Mouse (Mus musculus): ENCODE measurements at regions not wholly inside any gene's neighbourhood (a gene's known extent, or its start where the extent isn't known, plus 50 kb on each side); places are given as distances from the start of the nearest gene placed in this dataset.

GRCm38 (mm10) chr13:37503898-37504297, 158.9 kb downstream of the Ly86 start:
- Histone ChIP-seq H3K27ac (no peak overlapping the region), H3K4me3 (ENCODE audit: insufficient read depth in 1 of 2, low read depth in 2 of 2, low read length in 2 of 2) (no peak overlapping the region), H3K9me3 (ENCODE audit: control insufficient read depth, low read length) (no peaks in the 10 kb centered on the region), H3K9ac (replicated peaks) (no peak overlapping the region), H3K36me3 (replicated peaks; ENCODE audit: control insufficient read depth, insufficient read depth, low read depth) (no peaks in the 10 kb centered on the region), H3K27me3 (ENCODE audit: control insufficient read depth, insufficient read depth, low read length) (no peaks in the 10 kb centered on the region), H3K4me2 (ENCODE audit: low read depth) (no peak overlapping the region), H3K4me1 (replicated peaks; ENCODE audit: control insufficient read depth in 2 of 2, insufficient read depth in 2 of 2, low read length in 1 of 2) (peaks cover 2 to 14% of the 10 kb centered on the region in 2 experiments; a peak in 2 of 4 replicates)
- TF ChIP-seq EP300 (IDR thresholded peaks at IDR 0.05; ENCODE audit: low read depth) = no peak
- TF ChIP-seq CTCF (IDR thresholded peaks at IDR 0.05; ENCODE audit: low read depth) = no peak
- no peak for ATAC-seq (ENCODE audit: insufficient read depth)
- 30% methylated on average over 3 of the region's 3 CpGs for WGBS (ENCODE audit: insufficient replicate concordance)
- no peak for DNase-seq (ENCODE audit: low read depth in 3 of 3, low spot score in 3 of 3)

GRCm38 (mm10) chr13:37504373-37504772, 159.4 kb downstream of the Ly86 start:
- H3K27ac ChIP-seq = no peak overlapping the region

DNA sequence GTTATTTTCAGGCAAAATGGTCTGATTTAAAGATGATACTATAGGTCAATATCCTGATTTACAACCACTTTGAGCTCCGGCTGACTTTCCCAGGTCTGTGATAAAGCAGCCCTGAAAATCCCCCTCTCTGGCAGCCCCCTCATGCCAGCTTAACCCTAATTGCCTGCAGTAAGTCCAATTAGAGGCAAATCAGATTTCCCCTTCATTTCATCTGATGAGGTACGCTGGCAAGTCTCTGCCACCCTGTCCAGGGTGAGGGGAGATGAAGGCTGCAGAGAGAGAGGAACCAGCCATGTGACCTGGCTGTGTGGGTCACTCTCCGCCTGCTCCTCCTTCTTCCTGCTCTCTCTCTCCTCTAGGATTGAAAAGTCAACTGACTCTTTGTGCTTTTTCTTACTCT, 160.6 kb downstream of the Ly86 start:
- H3K36me3 ChIP-seq (replicated peaks; ENCODE audit: control insufficient read depth, insufficient read depth, low read depth) = no peaks in the 10 kb centered on the region
- no peak for ATAC-seq (ENCODE audit: insufficient read depth)
- H3K9ac ChIP-seq (replicated peaks) = no peak overlapping the region
- H3K9me3 ChIP-seq (ENCODE audit: control insufficient read depth, low read length) = no peaks in the 10 kb centered on the region
- no peak overlapping the region for H3K4me2 ChIP-seq (ENCODE audit: low read depth)
- H3K27ac ChIP-seq = no peak overlapping the region
- H3K27me3 ChIP-seq (ENCODE audit: control insufficient read depth, insufficient read depth, low read length) = no peaks in the 10 kb centered on the region
- H3K4me1 ChIP-seq (replicated peaks; ENCODE audit: control insufficient read depth in 2 of 2, insufficient read depth in 2 of 2, low read length in 1 of 2) = peaks cover 2 to 29% of the 10 kb centered on the region in 2 experiments; a peak in 3 of 4 replicates
- no peak for TF ChIP-seq CTCF (IDR thresholded peaks at IDR 0.05; ENCODE audit: low read depth)
- no peak for TF ChIP-seq EP300 (IDR thresholded peaks at IDR 0.05; ENCODE audit: low read depth)
- WGBS (ENCODE audit: insufficient replicate concordance) = 69% methylated on average over 3 of the region's 3 CpGs
- no peak overlapping the region for H3K4me3 ChIP-seq (ENCODE audit: insufficient read depth in 1 of 2, low read depth in 2 of 2, low read length in 2 of 2)
- no peak for DNase-seq (ENCODE audit: low read depth in 3 of 3, low spot score in 3 of 3)

More at GRCm38 (mm10) chr13:37504373-37504772, 159.4 kb downstream of the Ly86 start:
- Histone ChIP-seq H3K4me3 (ENCODE audit: insufficient read depth in 1 of 2, low read depth in 2 of 2, low read length in 2 of 2) (no peak overlapping the region), H3K36me3 (replicated peaks; ENCODE audit: control insufficient read depth, insufficient read depth, low read depth) (no peaks in the 10 kb centered on the region), H3K9me3 (ENCODE audit: control insufficient read depth, low read length) (no peaks in the 10 kb centered on the region), H3K27me3 (ENCODE audit: control insufficient read depth, insufficient read depth, low read length) (no peaks in the 10 kb centered on the region), H3K4me2 (ENCODE audit: low read depth) (no peak overlapping the region), H3K4me1 (replicated peaks; ENCODE audit: control insufficient read depth in 2 of 2, insufficient read depth in 2 of 2, low read length in 1 of 2) (peaks cover 2 to 17% of the 10 kb centered on the region in 2 experiments; a peak in 3 of 4 replicates), H3K9ac (replicated peaks) (no peak overlapping the region)
- no peak for ATAC-seq (ENCODE audit: insufficient read depth)
- DNase-seq (ENCODE audit: low read depth in 3 of 3, low spot score in 3 of 3) = no peak
- TF ChIP-seq CTCF (IDR thresholded peaks at IDR 0.05; ENCODE audit: low read depth) (no peak), EP300 (IDR thresholded peaks at IDR 0.05; ENCODE audit: low read depth) (no peak)
- WGBS (ENCODE audit: insufficient replicate concordance) = 58% methylated on average over 10 of the region's 10 CpGs

GRCm38 (mm10) chr13:37506046-37506445, 161.0 kb downstream of the Ly86 start:
- Histone ChIP-seq H3K4me2 (ENCODE audit: low read depth) (no peak overlapping the region), H3K4me3 (ENCODE audit: insufficient read depth in 1 of 2, low read depth in 2 of 2, low read length in 2 of 2) (no peak overlapping the region), H3K27me3 (ENCODE audit: control insufficient read depth, insufficient read depth, low read length) (no peaks in the 10 kb centered on the region), H3K4me1 (replicated peaks; ENCODE audit: control insufficient read depth in 2 of 2, insufficient read depth in 2 of 2, low read length in 1 of 2) (peaks cover 2 to 32% of the 10 kb centered on the region in 2 experiments; a peak in 3 of 4 replicates), H3K9ac (replicated peaks) (no peak overlapping the region), H3K36me3 (replicated peaks; ENCODE audit: control insufficient read depth, insufficient read depth, low read depth) (no peaks in the 10 kb centered on the region), H3K27ac (no peak overlapping the region), H3K9me3 (ENCODE audit: control insufficient read depth, low read length) (no peaks in the 10 kb centered on the region)
- no peak for DNase-seq (ENCODE audit: low read depth in 3 of 3, low spot score in 3 of 3)
- no peak for TF ChIP-seq EP300 (IDR thresholded peaks at IDR 0.05; ENCODE audit: low read depth)
- 50% methylated on average over 10 of the region's 10 CpGs for WGBS (ENCODE audit: insufficient replicate concordance)
- ATAC-seq (ENCODE audit: insufficient read depth) = no peak

GRCm38 (mm10) chr13:37506701-37507100, 161.7 kb downstream of the Ly86 start:
- no peaks in the 10 kb centered on the region for H3K36me3 ChIP-seq (replicated peaks; ENCODE audit: control insufficient read depth, insufficient read depth, low read depth)
- no peak overlapping the region for H3K4me3 ChIP-seq (ENCODE audit: insufficient read depth in 1 of 2, low read depth in 2 of 2, low read length in 2 of 2)
- ATAC-seq (ENCODE audit: insufficient read depth) = no peak
- WGBS (ENCODE audit: insufficient replicate concordance) = 54% methylated on average over 8 of the region's 8 CpGs
- DNase-seq (ENCODE audit: low read depth in 3 of 3, low spot score in 3 of 3) = no peak
- TF ChIP-seq EP300 (IDR thresholded peaks at IDR 0.05; ENCODE audit: low read depth) = no peak
- no peak for TF ChIP-seq CTCF (IDR thresholded peaks at IDR 0.05; ENCODE audit: low read depth)
- no peaks in the 10 kb centered on the region for H3K9me3 ChIP-seq (ENCODE audit: control insufficient read depth, low read length)
- no peak overlapping the region for H3K27ac ChIP-seq
- no peaks in the 10 kb centered on the region for H3K27me3 ChIP-seq (ENCODE audit: control insufficient read depth, insufficient read depth, low read length)
- H3K4me1 ChIP-seq (replicated peaks; ENCODE audit: control insufficient read depth in 2 of 2, insufficient read depth in 2 of 2, low read length in 1 of 2) = peaks cover 2 to 33% of the 10 kb centered on the region in 2 experiments; a peak in 3 of 4 replicates
- no peak overlapping the region for H3K9ac ChIP-seq (replicated peaks)
- H3K4me2 ChIP-seq (ENCODE audit: low read depth) = no peak overlapping the region

Data from liver, embryonic 14.5 days (tissue).